Mouse (Mus musculus) adrenal gland, adult 10 weeks (tissue): Measurements from ENCODE around the gene 2700097O09Rik. TPM values are rescaled to one million over a fixed set of nuclear protein-coding genes. Genes with fewer than 3 reads are reported as not detected.

Experiments used
- polyA plus RNA-seq: library from polyadenylated mRNA; stranded (reverse); fragments of 350-450 nt; fragmentation: Illumina TruSeq; extraction: RNeasy Lipid Tissue Mini Kit (QIAGEN cat#74804); gene quantifications from one replicate; pipeline ENCODE4 v1.2.3, GENCODE M21; 2014; ENCODE audit warnings: low read depth, low replicate concordance

2700097O09Rik gene
- polyA plus RNA-seq, result 20.8 TPM

GRCm38 (mm10) chr12:55079726-55080600, at the start of gene 2700097O09Rik, which contains the start of gene Srp54a:
Gene 2700097O09Rik (minus strand): TSS chr12:55080110.
Gene Srp54a (plus strand): TSS chr12:55080262.

GRCm38 (mm10) chr12:55124242-55124641, 44.3 kb upstream of the 2700097O09Rik start, which contains the start of gene Fam177a:
Gene Fam177a (plus strand): TSS chr12:55124469.

GRCm38 (mm10) chr12:55013626-55014398, 66.1 kb downstream of the 2700097O09Rik start, which contains the start of gene Baz1a:
Gene Baz1a (minus strand): TSS chr12:55014348.

Other genes with a start within 250 kb of the 2700097O09Rik start
- gene Cfl2, start 217.2 kb downstream of the 2700097O09Rik start, polyA plus RNA-seq, result 644 TPM
- not detected for gene Gm20403, start 93.6 kb downstream of the 2700097O09Rik start, polyA plus RNA-seq
- 17.9 TPM for gene Baz1a, start 65.8 kb downstream of the 2700097O09Rik start, polyA plus RNA-seq
- 1,646 TPM for gene Srp54a, start 152 bp upstream of the 2700097O09Rik start, polyA plus RNA-seq
- gene Fam177a, start 44.4 kb upstream of the 2700097O09Rik start, polyA plus RNA-seq, result not detected
- 13.2 TPM for gene Srp54b, start 75.0 kb upstream of the 2700097O09Rik start, polyA plus RNA-seq
- 36.3 TPM for gene 1700047I17Rik2, start 119.5 kb upstream of the 2700097O09Rik start, polyA plus RNA-seq
- 466 TPM for gene Srp54c, start 150.1 kb upstream of the 2700097O09Rik start, polyA plus RNA-seq
- gene 1110008L16Rik, start 219.5 kb upstream of the 2700097O09Rik start, polyA plus RNA-seq, result 39.3 TPM
- gene Ppp2r3c, start 222.9 kb upstream of the 2700097O09Rik start, polyA plus RNA-seq, result 40.1 TPM